Mouse (Mus musculus) frontal cortex, postnatal 36 days (tissue): ENCODE results near the gene Lrrc41.

Experiments
- DNase-seq, 2 experiments: peaks; one replicate each; pipeline ENCODE4 v3.0.0; 2022; ENCODE audit warnings: low spot score in 2 of 2

Lrrc41 gene

GRCm38 (mm10) chr4:116077240-116078095, 2.4 kb downstream of the Lrrc41 start:
- DNase-seq, result no peak

DNA sequence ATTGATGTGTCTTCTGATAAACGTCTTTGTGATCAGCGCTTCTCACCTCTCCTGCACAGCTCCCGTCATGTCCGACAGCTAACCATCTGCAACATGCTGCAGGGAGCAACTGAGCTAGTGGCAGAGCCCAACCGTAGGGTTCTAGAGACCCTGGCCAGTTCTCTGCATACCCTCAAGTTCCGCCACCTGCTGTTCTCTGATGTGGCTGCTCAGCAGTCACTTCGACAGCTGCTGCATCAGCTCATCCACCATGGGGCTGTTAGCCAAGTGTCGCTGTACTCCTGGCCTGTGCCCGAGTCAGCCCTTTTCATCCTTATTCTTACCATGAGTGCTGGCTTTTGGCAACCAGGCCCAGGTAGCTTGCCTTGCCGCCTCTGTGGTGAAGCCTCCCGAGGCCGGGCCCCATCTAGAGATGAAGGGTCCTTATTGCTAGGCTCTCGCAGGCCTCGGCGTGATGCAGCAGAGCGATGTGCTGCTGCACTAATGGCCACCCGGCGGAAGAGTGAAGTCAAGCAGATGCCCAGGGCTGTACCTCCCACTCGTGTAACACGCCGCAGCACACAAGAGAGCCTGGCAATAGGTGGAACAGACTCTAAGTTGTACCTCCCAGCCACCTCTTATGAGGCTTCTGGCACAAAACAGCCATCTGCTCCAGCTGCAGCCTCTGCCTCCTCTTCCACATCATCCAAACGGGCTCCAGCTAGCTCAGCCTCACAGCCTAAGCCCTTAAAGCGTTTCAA, 13.6 kb downstream of the Lrrc41 start:
- peak in 1 of 2 experiments; percentile 23 for DNase-seq

GRCm38 (mm10) chr4:116096291-116096690, 21.2 kb downstream of the Lrrc41 start:
- no peak for DNase-seq

- DNase-seq, result no peak
These were observed 22.1 kb downstream of the Lrrc41 start for GRCm38 (mm10) chr4:116097211-116097610.

DNA sequence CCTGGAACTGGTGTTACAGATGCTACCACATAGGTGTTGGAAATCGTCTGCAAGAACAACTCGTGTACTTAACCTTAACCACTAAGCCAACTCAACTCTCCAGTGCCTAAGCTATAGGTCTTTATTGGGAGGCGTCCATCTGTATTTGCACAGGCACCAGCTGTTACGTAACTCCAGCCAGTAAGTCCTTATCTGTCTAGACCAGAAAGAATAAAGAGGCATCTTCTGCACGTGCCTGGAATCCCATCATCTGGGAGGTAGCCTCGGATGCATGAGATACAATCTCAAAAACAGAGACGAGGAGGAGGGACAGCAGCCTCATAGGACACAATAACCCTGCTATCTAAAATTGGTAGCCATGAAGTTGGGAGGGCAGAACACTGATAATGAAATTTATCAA, 25.9 kb downstream of the Lrrc41 start:
- no peak for DNase-seq

DNA sequence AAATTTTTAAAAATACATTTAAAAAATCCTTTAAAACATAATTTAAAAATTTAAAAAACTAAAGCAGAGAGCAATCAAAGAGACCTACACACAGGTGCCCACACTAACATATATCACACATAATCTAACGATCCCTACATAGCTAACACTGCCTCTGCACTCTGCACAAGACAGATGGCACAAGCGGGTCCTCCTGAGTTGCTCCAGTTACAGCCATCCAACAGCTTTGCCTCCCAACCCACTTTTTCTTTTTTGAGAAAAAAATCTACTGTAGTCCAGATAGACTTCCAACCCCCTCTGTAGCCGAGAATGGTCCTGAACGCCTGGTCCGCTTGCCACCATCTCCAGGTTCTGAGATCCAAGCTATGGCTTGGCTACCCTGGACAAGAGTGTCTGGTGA, 30.2 kb downstream of the Lrrc41 start:
- DNase-seq, result peak in 1 of 2 experiments; percentile 41

DNA sequence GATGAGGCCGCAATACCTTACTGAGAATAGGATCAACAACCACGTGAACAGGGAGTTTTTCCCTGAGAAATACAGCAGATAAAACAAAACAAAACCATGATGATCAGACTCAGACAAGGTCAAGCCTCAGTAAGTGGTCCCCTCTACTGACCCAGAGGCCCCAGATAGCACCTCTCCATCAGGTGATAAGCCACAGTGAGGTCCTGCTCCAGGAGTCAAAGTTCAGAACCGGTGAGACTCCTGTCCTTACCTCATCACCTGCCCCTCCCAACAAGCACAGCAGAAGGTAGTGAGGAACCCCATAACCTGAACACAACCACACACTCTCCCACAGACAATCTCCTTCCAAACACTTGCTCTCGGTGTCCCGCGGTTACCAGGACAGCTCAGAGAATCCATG, 35.6 kb downstream of the Lrrc41 start:
- no peak for DNase-seq

GRCm38 (mm10) chr4:116111486-116111885, 36.4 kb downstream of the Lrrc41 start:
- no peak for DNase-seq

GRCm38 (mm10) chr4:116122762-116123161, 47.7 kb downstream of the Lrrc41 start:
- DNase-seq, result no peak

GRCm38 (mm10) chr4:116123602-116124519, 48.8 kb downstream of the Lrrc41 start, which contains the start of the genes Rad54l and Pomgnt1:
Gene Rad54l, minus strand, starts transcription at chr4:116123690.
Gene Pomgnt1, plus strand, starts transcription at chr4:116123840.
- DNase-seq, result peak; percentile 72 to 75

- DNase-seq, result no peak
These were observed 50.8 kb downstream of the Lrrc41 start for GRCm38 (mm10) chr4:116125803-116126386.

DNA sequence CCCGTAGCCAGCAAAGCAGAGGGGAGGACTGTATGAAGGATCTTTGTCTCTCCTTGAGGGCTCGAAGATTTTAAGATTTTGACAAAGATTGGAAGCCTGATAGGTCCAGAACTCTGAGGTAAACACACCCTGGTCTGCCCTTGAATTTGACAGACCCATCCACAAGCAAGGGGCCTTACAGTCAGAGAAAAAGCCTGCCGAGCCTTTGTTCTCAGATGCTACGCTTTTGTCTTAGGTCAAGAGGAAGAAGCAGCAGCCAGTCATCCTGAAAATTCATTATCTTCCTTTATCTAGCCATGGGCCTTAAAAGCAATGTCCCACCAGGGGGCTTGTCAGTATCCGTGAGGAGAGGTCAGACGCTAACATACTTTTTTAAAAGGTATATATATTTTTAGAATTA, 52.9 kb downstream of the Lrrc41 start:
- no peak for DNase-seq

GRCm38 (mm10) chr4:116133126-116133525, 58.1 kb downstream of the Lrrc41 start:
- no peak for DNase-seq

DNA sequence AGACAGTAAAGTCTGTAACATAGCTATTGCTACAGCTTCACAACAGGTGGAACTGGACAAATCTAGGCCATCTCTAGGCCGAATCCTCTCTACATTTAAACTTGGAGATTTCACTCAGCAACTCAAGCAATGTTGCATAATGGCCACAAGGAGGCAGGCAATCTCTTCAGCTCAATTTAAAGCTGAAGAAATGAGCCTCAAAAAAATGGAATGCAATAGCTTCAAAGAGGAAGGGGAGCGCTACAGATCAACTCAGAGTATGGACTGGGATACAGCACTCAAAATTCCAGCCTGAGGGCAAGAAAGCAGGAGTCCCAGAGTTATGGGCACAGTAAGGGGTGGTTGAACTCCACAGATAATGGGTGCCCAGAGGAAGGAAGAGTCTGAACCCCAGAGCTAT, 59.9 kb downstream of the Lrrc41 start:
- no peak for DNase-seq

- no peak for DNase-seq
These were observed 62.4 kb downstream of the Lrrc41 start for GRCm38 (mm10) chr4:116137421-116137996.

DNA sequence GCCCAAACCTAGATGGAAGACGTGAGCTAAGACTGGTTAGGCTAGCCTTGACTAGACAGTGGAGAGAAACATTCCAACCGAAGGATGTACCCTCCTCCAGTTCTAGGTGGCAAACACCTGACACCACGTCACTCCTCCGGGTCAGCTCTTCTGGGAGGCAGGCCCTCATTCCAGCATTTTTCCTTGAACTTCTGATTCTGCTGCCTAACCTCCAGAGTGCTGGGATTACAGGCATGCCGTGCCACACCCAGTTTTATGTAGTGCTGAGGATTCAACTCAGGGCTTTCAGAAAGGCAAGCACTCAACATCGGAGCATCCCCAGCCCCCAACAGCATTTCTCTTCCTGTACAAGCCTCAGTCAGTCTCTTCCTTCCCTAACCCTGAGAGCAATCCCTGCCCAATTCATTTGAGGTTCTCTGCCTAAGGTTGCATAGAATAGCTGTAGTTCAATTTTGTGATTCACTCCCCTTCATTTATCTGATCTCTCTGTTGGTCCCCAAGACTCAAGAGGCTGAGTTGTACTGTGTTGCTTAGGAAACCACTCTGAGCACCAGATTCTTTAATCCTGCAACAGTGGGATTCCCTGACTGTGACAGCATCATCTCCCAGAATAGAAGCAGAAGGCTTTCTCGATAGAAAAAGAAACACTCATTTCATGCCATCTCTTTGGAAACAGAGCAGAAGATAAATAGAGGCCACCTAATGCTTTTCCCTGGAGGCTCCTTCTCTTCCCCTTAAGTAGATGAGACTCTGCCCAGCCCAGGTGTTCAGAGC, 65.9 kb downstream of the Lrrc41 start:
- peak in 1 of 2 experiments; percentile 51 for DNase-seq

GRCm38 (mm10) chr4:116141736-116142135, 66.7 kb downstream of the Lrrc41 start:
- DNase-seq, result no peak

DNA sequence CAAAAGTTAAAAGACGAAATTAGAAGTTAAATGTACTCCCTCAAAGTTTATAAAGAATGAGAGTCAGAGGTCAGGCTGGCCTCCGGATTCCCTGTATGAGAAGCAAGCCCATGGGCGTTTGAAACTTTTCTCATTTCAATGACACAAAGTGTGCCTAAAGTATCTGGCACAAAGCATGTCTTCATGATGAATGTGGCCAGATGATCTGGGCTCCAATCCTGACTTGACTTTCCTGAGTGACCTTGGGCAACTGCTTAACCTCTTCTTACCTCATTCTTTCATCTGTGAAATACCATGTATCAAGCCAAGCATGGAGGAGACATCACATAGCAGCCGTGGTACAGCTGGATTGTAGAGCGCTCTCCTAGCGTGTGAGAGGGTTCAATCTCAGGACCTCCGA, 67.2 kb downstream of the Lrrc41 start:
- no peak for DNase-seq

DNA sequence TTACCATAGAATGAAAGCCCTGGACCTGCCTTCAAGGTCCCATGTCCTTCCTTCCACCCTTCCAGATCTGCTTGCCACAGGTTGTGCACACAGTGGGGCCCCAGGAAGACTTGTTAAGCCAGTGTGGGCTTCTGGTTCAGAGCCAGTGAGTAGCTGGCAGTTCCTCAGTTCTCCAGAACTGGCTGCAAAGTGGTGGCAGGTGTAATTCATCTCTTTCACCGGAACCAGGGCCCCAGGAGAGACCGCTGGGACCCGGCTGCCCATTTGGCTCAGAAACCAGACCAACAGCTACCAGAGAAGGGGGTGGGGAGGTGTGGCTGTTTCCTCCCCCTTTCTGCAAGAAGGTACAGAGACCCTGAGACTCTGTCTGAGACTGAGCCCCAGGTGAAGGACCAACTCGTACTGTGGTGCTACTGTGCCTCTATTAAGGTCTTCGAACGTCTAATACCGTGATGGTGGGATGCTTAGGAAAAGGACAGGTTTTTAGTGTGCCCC, 68.3 kb downstream of the Lrrc41 start:
- DNase-seq, result no peak
